Mouse (Mus musculus): ENCODE measurements around the gene Cd1d1. TPM values are rescaled to one million over a fixed set of nuclear protein-coding genes. Genes with fewer than 3 reads are reported as not detected.
A peak's percentile ranks its signal among the peaks of the same experiment; 100 is the strongest.
"Not testable (repeated sequence)": the region's sequence is repeated elsewhere in the genome, so short reads cannot be mapped to it uniquely, and the experiment has no call there.

Cd1d1 gene
- total RNA-seq (2021) = 1 to 10 TPM; 1.9 to 3.6 TPM
- long read RNA-seq, experiment 1, partial matches to known transcripts = 0 of 5 reads
- long read RNA-seq, experiment 1, other reads (novel, unspliced or antisense) = 1 of 5 reads
- long read RNA-seq, experiment 2 = 0 reads

GRCm38 (mm10) chr3:86999415-86999740, at the start of gene Cd1d1:
Gene Cd1d1 (minus strand): TSS chr3:86999441.
- DNase-seq (ENCODE audit: low spot score) = no peak

GRCm38 (mm10) chr3:87047801-87048200, 48.6 kb upstream of the Cd1d1 start:
- DNase-seq (ENCODE audit: low spot score) = no peak

DNA sequence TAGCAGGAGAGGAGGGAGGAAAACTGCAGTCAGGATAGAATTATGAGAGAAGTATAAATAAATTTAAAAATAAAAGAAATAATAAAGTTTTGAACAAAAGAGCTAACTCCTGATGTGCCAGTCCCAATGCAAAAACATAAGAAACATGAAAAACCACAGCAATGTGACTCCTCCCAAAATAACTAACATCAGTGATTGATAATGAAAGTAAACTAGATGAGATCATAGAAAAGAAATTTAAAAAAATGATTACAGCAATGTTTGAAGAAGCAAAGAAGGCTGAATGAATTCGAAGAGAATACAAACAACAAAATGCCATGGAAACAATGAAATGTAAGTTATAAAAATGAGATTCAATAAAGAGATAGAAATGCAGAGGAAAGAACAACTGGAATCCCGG, 42.5 kb upstream of the Cd1d1 start:
- no peak for DNase-seq (ENCODE audit: low spot score)

DNA sequence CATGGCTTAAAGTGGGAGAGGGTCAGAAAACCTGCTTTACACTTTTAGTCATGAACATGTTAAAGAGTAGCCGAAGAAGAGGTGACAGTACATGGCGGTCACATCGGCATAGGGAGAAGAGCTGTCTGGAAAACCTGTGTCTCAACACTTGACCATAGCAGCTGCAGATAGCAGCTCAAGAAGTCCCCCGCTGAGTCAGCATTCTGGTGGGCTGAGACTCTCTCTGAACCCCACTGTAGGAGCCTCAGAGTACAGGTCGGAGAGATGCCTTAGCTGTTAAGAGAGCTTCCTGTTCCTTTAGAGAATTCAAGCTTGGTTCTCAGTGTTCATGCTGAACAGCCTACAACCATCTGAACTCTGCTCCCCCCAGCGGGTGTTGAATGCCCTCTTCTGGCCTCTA, 39.3 kb upstream of the Cd1d1 start:
- no peak for DNase-seq (ENCODE audit: low spot score)

GRCm38 (mm10) chr3:87034061-87034460, 34.8 kb upstream of the Cd1d1 start:
- no peak for DNase-seq (ENCODE audit: low spot score)

DNA sequence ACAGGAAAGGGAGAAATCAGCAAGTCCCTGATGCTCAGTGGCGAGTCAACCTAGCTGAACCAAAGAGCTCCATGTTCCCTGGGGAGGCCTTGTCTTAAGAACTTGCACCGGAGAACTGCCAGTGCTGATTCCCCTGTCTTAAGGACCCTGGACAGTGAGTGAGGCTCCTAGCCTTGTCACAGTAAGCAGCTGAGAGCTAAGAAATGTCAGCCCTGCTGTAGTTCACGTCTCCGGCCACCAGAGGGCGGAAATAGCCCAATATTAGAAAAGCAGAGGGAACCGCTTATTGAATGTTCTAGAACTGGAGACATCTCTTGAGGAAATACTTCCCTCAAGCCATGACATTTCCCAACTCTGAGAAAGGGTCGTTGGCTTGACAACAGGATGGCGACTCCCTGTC, 34.1 kb upstream of the Cd1d1 start:
- DNase-seq (ENCODE audit: low spot score) = peak; percentile 65

DNA sequence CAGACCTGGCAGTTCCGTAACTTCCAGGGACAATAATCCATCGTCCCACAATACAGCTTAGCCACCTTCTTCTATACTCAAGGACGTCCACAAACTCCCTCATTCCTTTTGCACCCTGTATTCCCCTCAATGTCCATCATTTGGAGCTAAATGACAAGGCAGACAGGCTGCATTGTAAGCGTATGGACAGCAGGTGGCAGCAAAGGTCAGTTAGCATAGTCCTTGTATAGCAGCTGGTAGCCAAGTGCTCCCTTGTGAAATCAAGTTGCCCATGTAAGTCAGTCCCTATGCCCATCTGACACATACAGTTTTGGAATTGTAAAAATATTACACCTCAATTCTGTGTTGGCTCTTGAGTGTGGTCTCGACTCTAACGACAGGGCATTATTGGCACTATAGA, 31.6 kb upstream of the Cd1d1 start:
- peak; percentile 60 for DNase-seq (ENCODE audit: low spot score)

GRCm38 (mm10) chr3:87017707-87018106, 18.5 kb upstream of the Cd1d1 start:
- no peak for DNase-seq (ENCODE audit: low spot score)

GRCm38 (mm10) chr3:87017001-87017400, 17.8 kb upstream of the Cd1d1 start:
- DNase-seq (ENCODE audit: low spot score) = no peak

DNA sequence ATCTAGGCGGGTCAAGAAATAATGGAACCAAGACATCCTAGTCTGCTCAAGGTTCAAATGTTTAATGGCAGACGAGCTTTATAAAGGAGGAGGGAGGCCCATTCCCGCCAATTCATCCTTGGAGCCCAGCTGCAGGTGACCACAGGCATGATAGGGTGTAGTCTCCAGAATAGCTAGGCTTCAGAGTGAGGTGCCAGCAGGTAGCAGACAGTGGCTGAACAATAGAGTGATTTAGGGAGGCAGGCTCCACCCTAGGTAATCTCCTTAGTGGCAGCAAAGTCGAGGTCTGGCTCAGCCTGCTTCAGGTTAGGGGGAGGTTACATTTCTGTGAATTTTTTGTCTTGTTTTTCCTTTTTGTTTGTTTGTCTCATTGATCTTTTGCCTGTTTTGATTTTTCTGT, 16.7 kb upstream of the Cd1d1 start:
- DNase-seq (ENCODE audit: low spot score) = no peak

GRCm38 (mm10) chr3:87012406-87012805, 13.2 kb upstream of the Cd1d1 start:
- not testable (repeated sequence) for DNase-seq (ENCODE audit: low spot score)

- DNase-seq (ENCODE audit: low spot score) = not testable (repeated sequence)
Measured at GRCm38 (mm10) chr3:87008281-87008680, 9.0 kb upstream of the Cd1d1 start.

GRCm38 (mm10) chr3:87000676-87001075, 1.4 kb upstream of the Cd1d1 start:
- DNase-seq (ENCODE audit: low spot score) = peak; percentile 3

DNA sequence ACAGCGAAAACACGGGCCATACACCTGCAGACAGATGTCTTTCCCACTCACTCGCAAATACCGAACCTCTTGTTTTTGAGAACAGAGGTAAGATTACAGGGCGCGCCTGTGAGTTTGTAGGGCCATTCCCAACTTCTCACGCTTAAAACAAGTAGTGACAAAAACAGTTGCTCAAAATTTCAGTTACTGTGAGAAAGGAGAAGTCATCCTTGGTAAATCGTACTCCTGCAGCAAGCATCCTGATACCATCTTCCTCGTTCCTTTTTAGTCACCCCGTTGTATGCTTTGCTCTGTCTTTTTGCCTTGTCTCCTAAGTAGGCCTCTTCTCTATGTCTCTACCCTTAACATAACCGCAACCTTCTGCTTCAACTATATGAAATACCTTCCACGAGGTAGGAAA, 810 bp upstream of the Cd1d1 start:
- DNase-seq (ENCODE audit: low spot score) = no peak

GRCm38 (mm10) chr3:86998433-86999414, 517 bp downstream of the Cd1d1 start:
- peak; percentile 63 for DNase-seq (ENCODE audit: low spot score)

DNA sequence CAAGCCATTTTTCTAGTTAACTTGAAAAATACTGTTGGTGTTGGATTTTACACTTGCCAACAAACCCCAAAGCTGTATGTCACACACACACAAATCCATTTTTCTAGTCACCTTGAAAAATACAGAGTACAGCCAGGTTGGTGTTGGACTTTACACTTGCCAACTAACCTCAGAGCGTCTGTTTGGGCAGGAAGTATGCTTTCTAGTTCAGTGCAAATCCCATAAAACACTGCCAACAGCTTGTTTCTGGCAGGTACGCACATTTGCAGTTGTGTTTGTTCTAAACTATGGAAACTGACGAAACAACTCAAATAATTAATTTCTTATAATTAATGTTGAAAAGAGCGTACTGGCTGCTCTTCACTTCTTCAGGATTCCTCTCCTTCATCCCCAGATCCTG, 3.1 kb downstream of the Cd1d1 start:
- no peak for DNase-seq (ENCODE audit: low spot score)

GRCm38 (mm10) chr3:86995381-86995780, 3.9 kb downstream of the Cd1d1 start:
- DNase-seq (ENCODE audit: low spot score) = no peak

- not testable (repeated sequence) for DNase-seq (ENCODE audit: low spot score)
Measured at GRCm38 (mm10) chr3:86986969-86987368, 12.3 kb downstream of the Cd1d1 start.

DNA sequence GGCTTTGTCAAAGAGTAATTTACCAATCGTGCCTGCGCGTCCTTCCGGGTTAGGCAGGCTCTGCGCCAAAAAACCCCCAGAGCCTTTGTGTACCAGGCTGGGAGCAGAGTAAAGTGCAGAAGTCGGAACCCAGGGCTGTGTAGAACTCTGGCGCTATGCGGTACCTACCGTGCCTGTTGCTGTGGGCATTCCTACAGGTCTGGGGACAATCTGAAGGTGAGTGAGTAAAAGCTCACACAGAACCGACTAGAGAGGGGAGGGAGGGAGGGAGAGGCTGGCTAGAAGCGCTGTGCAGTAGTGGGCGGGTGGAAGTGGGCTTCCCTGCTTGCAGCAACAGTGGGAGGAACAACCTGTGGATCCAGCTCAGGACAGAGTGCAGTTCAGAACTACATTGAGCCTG, 12.8 kb downstream of the Cd1d1 start:
- DNase-seq (ENCODE audit: low spot score) = no peak

- no peak for DNase-seq (ENCODE audit: low spot score)
Measured at GRCm38 (mm10) chr3:86983382-86983781, 15.9 kb downstream of the Cd1d1 start.

DNA sequence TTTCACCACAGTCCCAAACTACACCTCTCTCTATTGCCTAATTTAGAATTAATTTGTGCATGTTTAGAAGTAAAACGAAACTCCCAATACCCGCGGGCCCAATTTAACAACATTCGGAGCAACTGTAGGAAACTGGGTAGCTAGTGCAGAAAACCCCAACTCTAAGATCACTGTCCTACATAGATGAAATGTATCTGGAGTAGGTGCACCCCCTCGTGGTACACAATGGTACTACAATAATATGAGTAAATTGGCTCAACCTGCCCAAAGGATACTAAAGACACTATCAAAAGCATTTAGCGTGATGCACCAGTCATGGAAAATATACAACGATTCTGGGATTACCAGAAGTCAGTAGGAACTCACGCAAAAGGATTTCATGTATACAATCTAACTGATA, 22.7 kb downstream of the Cd1d1 start:
- peak; percentile 70 for DNase-seq (ENCODE audit: low spot score)

GRCm38 (mm10) chr3:86975150-86975549, 24.1 kb downstream of the Cd1d1 start:
- DNase-seq (ENCODE audit: low spot score) = no peak
